Mouse (Mus musculus) kidney, postnatal 36 days (tissue): ENCODE measurements around the gene Erp27.

Source experiments
- DNase-seq, 2 experiments: peaks; one replicate each; pipeline ENCODE4 v3.0.0; 2021 to 2022; ENCODE audit warnings: mixed read lengths in 2 of 2

Gene Erp27

DNA sequence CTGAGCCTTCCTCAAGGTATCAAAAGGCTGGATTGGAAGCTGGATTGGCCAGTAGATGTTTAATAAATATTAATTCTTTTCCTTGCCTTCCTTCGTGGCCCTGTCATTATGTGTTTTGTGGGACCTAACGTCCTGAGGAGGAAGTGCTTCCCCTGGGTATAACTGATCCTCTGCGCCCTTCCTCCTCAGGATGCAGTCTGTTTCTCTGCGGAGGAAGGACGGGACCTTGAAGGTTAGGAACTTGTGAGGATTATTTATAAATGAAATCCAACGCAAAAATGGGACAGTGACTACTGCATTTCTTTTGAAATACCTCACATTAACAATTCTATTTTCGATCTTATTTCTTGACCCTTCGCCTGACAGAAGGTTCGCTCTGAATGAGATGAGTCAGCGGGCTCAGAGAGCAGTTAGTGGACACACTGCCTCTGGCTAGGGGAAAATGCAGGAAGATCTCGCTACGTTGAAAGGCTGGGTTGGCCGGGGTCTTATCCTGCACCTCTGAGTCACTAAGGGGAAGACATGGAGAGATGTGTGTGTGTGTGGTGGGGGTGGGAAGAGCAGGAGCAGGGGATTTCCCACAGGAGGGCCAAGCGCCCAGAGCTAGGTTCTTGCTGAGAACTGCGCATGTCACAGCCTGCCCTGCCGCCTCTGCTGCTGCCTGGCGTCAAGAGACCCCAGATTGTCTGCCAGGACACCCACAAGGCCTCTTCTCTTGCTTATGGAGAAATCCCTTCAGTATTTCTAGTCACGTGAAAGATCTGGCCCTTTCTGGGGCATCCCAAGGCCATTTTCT lies 16.5 kb upstream of the Erp27 start:
- DNase-seq, result peak in 1 of 2 experiments; percentile 47

DNA sequence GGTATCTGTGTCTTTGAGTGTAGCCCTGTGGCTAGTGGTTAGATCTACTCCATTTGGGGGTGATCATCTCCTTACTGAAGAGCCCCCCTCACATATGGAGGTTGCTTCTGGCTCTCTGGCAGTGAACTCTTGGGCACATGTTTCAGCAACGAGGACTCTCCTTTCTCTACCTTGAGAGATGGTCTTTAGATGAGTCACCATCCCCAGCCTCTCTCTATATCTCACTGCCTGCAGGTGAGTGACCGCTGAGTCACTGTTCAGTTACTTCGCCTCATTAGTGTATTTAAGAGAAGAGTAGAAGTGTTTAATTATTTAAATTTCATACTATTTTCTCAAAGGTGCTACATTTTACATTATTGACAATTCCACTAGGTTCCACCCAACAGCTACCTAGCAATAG lies 15.1 kb upstream of the Erp27 start:
- DNase-seq, result no peak

DNA sequence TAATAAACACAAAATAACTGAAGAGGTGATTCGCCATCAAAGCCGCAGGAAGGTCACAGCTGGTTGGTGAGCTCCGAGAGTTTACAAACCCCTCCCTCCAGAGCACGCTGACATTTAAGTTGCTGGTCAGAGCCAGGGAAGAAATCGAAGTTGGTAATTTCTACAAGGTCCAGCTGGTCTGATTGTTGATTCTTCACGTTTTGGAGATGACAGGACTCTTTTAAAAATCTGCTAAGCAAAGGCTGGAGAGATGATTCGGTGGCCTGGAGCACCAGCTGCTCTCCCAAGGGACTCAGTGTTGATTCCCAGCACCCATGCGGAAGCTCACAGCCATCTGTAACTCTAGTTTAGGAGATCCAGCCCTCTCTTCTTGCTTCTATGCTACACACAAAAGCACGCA lies 14.4 kb upstream of the Erp27 start:
- no peak for DNase-seq

DNA sequence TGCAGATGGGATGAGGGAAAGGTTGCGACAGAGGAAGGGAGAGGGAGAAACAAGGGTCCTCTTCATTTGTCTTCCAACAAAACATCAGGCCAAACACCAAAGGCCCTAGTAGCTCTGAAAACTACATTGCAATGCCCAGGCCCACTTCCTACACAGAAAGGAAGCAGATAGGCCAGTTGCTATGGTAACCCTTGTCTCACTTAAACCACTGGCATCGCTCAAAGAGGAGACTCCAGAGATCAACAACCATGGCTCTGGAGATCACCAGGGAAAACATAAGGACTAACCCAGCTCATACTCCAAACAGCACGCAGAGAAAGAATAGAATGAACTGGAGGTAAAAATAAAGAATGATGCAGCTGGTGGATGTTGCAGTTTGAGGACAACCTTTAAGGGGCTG lies 13.3 kb upstream of the Erp27 start:
- no peak for DNase-seq

DNA sequence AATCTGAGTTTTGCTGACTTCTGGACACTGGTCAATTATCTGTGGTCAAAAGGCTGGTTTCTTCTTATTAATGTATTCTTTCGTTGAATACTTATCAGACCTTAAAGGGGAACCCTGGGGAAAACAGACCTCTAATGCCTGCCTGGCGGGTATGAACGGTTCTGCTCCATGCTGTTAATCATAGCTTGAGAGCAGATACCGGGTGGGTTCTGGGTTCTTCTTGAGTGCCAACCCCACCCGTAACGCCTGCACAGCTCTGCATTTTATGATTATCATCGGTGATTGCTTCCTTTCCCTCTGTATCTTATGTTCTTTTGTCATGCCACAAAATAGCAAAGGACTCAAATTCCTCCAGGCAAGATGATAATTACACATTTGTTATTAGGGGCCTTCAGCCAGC lies 12.1 kb upstream of the Erp27 start:
- no peak for DNase-seq

DNA sequence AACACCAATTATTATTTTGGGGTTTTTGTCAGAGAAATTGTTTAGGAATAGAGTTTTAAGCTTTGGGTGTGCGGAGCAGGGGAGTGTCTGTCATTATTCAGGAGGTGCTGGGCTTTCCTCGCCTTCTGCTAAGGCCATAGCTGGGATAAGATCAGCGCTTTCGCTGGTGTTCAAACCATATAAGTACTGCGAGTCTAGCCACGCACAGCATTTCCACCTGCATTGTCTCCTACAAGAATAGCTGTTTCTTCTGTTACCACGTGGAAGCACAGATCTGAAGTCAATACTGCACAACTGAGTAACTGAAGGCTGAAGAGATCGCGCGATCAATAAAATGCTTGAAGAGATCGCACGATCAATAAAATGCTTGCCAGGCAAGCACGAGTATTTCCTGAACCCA lies 9.3 kb upstream of the Erp27 start:
- DNase-seq, result no peak

DNA sequence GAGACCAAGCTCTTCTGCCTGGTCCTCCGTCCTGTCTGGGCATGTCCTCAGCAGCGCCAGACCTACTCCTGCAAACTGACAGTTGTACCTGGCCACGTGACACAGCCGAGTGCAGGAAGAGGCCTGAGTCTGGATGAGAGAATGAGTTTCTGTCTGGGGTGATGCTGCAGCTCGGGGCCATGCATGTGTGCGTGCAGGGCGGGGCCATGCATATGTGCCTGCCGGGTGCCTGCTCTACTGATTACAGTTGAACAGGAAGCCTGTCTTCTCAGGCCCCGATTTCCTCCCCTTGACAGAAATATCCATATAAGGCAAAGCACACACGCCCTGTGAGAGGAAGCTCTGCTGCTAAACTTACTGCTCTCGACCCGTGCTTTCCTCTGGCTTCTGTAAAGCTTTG lies 8.7 kb upstream of the Erp27 start:
- peak; percentile 60 to 63 for DNase-seq

DNA sequence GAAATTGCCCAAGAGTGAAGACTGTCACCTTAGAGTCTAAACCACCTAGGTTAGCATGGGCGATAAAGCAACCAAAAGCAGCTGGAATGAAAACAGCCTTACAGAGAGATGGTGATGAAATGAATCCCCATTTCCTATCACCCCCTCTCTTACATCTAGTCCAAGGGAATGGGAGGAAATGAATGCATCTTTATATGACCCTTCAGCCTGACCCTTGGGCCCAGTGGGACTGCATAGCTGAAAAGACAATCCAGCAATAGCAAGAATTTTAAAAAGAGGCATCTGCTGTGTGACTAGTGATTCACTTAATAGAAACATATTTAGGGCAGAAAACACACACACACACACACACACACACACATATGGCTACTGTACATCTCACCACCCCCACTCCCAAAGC lies 5.6 kb upstream of the Erp27 start:
- DNase-seq, result no peak

DNA sequence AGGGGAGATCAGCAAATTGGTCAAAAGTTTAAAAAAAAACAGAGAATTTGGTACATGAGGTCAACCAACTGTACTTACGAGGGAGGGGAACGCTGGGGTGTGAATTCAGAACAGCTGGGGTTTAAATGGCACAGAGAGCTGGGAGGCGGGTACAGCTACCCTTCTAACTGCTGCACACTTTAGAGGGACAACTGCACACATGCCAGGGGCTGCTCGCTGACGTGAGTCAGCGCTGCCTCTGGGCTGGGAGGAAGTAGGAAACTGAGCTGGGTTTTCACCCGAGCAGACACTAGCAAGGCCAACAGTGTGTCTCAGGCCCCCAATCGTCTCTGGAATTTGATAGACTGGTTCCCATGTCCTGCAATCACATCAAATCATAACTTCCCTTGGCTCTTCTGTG lies 3.1 kb upstream of the Erp27 start:
- no peak for DNase-seq

DNA sequence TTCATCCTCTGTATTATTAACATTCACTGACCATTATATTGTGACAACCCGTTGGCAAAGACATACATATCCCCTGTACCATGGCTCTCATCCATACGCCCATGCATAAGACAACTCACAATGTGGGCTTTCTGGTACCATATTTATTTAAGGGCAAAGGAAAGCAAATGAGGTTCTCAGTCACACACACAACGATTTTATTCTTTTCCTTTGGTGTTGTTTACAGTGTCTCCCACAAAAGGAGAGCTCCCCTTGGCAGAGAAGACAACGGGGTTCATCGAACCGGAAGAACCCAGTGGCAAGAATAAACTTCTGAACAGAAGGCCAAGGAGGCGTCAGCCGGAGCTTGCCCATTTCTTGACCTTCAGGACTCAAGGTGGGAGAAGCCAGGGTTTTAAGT lies 1.6 kb upstream of the Erp27 start, which contains the start of gene Pde6h:
Gene Pde6h (plus strand): TSS at position 301 of the 400 bp plus-strand sequence.
- DNase-seq, result no peak

DNA sequence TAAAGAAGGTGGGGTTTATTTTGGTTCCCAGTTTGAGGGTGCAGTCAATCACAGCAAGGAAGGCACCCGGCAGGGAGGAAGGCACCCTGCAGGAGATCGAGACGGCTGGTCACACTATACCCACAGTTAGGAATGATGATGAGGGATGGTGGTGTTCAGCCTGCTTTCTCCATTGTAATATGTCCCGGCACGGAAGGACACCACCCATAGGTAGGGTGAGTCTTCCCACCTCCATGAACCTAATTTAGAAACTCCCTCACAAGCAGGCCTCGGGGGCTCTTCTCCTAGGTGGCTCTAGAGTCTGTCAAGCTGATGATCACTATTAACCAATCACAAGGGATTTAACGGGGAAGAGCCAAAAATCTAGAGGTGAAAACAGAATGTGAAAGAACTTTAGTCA lies 891 bp upstream of the Erp27 start:
- no peak for DNase-seq

DNA sequence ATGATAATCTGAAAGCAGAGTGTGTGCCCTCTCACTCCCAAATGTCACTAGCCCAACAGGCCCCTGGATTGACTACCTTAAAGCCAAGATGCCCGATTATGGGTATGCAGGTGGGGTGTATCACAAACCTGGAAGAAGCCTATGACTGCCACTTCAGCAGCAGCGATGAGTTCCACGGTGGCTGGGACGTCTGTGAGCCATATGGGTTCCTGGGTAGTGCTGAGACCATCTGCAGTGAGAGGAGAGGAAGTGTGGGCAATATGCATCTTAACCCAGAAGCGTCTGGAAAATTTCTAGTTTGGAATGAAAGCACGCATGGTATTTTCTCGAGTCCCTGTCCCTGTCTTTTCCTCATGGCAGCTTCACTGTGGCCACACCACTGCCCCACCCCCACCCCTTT lies 379 bp downstream of the Erp27 start:
- DNase-seq, result no peak

DNA sequence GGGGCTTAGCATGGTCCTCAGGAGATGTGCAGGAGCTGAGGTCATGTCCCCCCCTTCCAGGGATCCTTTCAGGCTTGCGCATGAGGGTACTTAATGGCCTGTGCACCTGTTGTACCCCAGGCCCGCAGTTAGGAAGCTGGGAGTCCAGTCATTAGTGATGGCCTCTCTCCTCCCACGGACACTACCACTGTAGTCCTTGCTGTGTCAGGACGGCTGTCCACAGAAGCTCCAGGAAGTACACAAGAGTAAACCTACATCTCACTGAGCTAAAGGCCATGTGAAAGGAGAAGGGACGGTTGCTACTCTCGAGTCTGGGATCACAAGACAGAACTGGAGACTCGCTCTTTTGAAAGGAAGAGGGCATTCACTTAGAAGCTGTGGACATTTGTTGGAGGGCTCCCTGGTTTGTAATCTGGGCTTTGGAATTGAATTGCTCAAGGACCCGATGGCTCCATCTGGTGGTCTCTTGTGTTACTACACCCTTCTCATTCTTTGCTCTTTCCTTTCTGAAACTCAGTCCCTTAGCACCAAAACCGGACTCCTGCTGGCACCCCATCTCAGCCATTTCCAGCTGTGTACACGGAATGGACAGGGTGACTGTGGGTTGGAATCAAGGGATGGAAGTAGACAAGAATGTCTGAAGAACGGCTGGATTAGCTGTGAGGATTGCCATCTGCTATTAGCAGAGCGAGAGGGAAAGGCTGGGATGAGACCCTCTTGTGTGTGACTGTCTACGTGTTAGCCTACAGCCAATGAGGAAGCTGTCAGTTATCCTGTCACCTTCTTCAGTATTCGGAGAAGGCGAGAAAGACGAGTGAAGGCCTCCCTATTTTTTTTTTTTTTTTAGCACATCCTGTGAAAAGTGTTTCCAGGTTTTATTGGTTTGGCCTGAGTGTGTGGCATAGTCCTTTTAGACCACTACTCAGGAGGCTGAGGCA lies 1.4 kb downstream of the Erp27 start:
- peak; percentile 75 to 89 for DNase-seq

DNA sequence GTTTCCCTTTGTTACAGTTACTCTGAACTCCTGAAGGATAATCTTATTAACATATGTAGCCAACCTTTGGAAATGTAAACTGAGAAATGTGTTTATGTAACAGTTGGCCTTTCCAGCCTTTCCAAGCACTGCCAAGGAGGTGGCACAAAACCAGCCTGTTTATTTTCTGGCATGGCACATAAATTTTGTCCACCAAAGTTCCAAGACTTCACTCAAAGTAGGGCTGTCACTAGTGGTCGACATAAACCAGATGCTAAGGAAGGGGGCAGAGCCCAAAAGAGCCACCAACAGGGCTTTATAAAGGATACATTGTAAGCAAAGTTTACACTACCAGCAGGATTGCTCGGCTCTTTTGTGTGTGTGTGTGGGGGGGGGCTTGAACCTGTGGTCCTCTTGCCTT lies 4.1 kb downstream of the Erp27 start:
- no peak for DNase-seq

DNA sequence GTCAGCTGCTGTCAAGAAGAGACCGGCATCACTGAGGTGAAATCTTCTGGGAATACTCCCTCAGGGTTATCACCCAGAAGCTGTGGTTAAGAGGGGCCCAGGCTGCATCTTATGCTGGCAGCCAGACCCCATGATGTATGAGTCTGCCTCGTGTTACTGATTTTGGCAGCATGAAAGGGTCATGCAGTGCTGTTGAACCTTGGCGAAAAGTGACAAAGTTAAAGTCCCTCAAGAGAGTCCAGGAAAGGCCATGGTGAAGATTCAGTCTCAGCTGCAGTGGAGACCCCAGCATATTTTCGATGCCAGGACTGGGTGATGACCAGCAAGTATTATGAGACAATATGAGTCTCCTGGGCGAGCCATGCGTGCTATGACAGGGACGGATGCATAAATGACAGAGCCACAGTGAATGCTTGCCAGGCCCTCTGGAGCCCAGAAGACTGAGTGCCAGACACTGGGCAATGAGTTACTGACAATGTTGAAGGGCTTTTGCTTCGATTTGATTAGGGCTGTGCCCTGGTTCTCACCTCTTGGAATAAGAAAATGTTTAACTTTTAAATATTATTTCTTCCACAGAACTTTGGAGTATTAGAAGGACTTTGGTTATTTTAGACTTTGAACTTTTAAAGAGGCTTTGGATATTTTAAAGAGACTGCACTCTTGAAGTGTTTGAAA lies 6.1 kb downstream of the Erp27 start:
- peak; percentile 25 to 50 for DNase-seq

DNA sequence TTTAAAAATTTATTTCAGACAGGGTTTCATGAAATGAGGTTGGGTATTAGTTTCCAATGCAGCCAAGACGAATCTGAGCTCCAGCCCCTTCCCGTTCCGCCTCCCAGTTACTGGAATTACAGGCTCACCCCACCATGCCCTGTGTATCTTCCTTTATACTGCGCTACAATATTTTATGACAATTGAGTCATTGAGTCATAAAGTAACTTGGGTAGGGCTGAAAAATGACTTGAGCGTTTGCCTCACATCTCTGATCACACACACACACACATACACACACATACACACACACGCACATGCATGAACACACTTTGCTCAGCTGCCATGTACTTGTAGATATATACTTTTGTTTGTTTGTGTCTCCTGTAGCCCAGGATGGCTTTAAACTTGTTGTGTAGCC lies 7.7 kb downstream of the Erp27 start:
- DNase-seq, result no peak

DNA sequence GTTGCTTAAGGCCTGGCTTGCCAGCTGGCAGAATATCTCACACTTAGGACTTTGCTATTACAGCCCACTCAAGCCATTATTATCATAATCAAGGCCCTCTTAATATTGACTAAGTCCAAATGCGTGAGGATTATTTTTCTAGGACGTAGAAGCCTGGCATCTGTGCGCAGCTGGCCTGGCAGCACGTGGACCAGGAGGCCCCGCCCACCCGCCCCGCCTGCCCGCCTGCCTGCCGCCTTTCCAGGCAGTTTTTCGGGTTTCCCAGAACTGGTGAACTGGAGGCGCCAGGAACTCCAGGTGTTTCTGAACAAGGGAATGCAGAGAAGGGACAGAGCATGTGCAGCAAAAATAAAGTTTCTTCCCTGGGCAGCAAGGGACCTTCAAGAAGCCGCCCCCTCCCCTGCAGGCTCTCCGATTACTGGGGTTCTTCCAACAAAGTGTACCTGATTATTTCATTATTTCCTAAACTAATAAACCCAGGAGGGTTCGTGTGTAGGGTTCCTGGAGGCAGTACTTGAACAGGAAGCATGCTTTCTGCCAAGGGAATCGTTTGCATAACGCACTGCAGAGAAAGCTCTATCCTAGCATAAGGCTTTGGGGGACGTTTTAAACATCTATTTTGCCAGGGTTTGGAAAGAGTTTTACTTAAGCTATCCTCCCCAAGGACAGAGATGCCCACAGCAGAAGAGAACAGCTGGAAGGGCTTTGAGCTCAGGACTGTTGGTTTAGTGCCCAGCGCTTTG lies 8.4 kb downstream of the Erp27 start:
- peak; percentile 24 to 61 for DNase-seq

DNA sequence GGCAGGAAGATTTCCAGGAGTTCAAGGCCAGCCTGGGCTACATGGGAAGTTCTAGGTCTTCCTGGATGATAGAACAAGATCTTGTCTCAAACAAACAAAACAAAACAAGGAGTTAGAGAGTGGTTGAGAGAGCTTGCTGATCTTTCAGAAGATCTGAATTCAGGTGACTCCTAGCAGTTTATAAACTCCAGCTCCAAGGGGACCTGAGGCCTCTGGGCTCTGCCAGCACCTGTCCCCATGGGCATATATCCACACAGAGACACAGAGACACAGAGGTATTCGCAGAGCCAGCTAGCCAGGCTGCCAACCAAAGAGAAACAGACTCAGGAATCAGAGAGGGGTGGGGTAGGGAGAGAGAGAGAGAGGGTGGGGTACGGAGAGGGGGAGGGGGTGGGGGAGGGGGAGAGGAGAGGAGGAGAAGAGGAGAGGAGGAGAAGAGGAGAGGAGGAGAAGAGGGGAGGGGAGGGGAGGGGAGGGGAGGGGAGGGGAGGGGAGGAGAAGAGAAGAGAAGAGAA lies 9.2 kb downstream of the Erp27 start:
- DNase-seq, result no peak

DNA sequence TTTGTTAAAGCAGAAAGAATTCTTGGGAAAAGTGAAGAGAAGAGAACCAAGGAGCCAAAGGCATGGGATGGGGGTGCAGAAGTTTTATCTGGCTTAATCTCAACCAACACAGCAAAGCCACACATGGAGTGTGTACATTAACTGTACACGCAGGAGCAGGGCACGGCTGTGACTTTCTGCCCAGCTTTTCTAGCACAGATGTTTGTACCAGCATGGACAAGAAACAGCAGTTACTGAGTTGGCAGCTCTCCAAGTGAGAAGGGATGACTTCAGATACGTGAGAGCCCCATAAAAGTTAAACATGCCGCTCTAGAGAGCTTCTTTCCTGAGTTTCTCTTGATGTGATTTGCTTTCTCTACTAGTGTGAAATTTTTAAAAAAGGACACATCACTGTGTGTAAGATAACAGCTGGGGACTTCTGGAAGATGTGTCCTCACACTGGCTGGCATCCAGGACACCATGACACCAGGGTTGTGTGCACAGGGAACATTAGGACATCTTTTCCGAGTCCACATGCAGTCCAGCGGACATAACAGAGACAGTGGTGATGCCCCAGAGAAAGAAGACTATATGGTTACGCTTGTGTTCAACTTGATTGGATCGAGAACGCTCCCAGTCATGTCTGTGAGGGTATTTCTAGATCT lies 11.6 kb downstream of the Erp27 start:
- DNase-seq, result peak; percentile 39

DNA sequence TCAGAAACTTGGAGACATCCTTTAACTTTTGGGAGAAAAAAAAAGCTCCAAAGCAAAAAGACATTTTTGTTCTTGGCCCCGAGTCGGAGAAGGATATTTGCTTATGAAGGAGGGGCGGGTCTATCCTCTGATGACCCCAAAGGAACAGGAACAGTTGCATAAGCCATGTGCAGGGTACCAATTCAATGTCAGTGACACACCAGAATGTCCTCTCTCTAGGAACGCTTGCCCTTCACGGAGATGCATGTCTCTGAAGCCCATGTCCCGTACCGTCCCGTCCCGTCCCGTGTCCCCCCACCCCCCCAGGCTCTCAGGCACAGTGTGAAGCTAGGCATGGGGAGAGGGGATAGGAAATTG lies 15.1 kb downstream of the Erp27 start:
- DNase-seq, result peak in 1 of 2 experiments; percentile 50

DNA sequence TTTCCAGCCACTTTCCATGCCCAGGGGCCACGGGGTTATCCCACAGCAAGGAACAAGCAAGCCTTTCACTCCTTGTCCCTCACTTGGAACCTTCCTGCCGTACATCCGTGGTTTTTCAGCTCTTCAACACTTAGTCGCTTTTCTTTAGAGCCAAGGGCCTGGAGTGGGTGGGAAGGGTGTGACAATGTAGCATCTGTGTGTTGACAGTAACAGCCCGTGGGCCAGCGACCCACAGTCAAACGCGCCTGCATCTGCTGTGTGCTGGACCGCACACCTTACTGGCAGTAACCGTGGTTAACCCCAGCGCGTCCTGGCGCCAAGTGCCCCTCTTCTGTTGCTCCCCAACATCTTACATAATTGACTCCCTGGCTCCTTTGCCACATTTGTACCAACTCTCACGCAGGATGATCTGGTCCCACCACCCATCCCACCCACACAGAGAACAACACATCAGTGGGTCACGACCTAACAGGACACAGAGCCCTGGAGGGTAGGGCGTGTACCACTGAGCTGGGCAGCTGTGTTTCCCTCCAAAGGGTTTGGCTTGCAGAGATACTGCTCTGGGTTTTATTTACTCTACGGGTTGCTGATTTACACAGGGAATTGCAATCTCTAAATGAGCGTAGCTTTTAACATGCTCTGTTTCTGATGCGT lies 15.6 kb downstream of the Erp27 start:
- DNase-seq, result no peak
